Mouse (Mus musculus): ENCODE results near the gene Sipa1l1. TPM values are rescaled to one million over a fixed set of nuclear protein-coding genes. Genes with fewer than 3 reads are reported as not detected.

The Sipa1l1 gene
- polyA plus RNA-seq (2012; rRNA removed; ENCODE audit: low replicate concordance): 28.6 and 31.7 TPM in 2 replicates

DNA sequence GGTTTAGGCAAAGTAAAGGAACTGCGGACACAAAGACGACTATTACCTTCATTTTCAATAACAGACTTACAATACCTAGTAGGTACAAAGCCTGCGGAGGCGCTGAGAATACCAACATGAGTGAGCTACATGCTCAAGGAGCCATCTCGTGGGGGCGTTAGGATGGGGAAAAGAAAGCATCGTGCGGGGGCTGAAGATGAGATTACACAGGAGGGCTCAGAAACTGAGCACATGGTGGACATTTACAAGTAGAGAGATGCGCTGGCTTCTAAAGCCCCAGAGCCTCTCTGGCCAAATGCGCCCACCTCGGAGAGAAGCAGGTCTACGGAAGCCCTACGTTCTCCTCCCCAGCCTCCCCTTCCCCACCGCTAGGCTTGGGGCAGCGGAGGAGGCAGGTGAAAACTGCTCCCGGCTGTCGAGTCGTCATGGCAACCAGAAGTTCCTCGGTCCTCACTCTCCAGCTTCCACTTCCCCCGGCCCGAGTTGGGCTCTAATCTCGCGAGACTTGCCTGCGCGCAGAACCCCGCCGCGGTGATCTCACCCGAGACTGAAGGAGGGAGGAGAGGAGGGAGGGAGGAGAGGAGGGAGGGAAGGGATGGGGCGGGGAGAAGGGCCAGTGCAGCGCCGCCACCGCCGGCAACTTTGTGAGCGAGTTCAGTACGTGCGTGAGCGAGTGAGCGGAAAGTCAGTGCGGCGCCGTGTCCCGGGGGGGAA lies at the start of gene Sipa1l1:
TSS of gene Sipa1l1 (plus strand) at position 501 of the 714 bp plus-strand sequence.

